8 mouse cellular contexts compared by ENCODE assay signal in genomic region chr13:3742094-3742730, GRCm38 (mm10).
DNase-seq lines count a peak whose midpoint lies in the region; ATAC-seq lines count a peak whose summit lies in the region.

No protein-coding gene starts in this region.

- WGBS in forebrain, embryonic 15.5 days: 35% methylated on average over 2 of the region's 2 CpGs
- WGBS in intestine, embryonic 15.5 days: 23% methylated on average over 2 of the region's 2 CpGs

- H3K9ac ChIP-seq in forebrain, embryonic 15.5 days (replicated peaks): no peak overlapping the region
- no peak overlapping the region for H3K9ac ChIP-seq in intestine, embryonic 15.5 days

- no peaks in the 10 kb centered on the region for H3K27me3 ChIP-seq in forebrain, embryonic 15.5 days
- H3K27me3 ChIP-seq in intestine, embryonic 15.5 days (replicated peaks): no peaks in the 10 kb centered on the region

- H3K27ac ChIP-seq in forebrain, embryonic 15.5 days (replicated peaks): peak overlapping the region; percentile 73
- H3K27ac ChIP-seq in intestine, embryonic 15.5 days: peak overlapping the region; percentile 81

- H3K4me2 ChIP-seq in forebrain, embryonic 15.5 days (replicated peaks): no peak overlapping the region
- H3K4me2 ChIP-seq in intestine, embryonic 15.5 days (replicated peaks): 0 out of 2 replicates have a peak overlapping the region, but pooled peaks have one; percentile 31

- H3K36me3 ChIP-seq in forebrain, embryonic 15.5 days: no peaks in the 10 kb centered on the region
- no peaks in the 10 kb centered on the region for H3K36me3 ChIP-seq in intestine, embryonic 15.5 days

- peaks cover 16% of the 10 kb centered on the region for H3K4me1 ChIP-seq in forebrain, embryonic 15.5 days
- H3K4me1 ChIP-seq in intestine, embryonic 15.5 days (replicated peaks): peaks cover 23% of the 10 kb centered on the region

- intact Hi-C loops in left cerebral cortex, postnatal 4 days (cut with DNase I): no loop called here
- intact Hi-C loops in left cerebral cortex, postnatal 25 days (cut with DNase I): no loop called here

- DNase-seq in left cerebral cortex, postnatal 4 days: peak; percentile 48
- DNase-seq in left cerebral cortex, adult 8-10 months (ENCODE audit: low spot score in 2 of 2): no peak
- peak; percentile 85 for DNase-seq in mesoderm, embryonic 11.5 days (ENCODE audit: low read depth, low spot score)
- no peak for DNase-seq in adrenal gland, adult 8-10 months
- DNase-seq in testis, postnatal 14 days (ENCODE audit: low spot score): no peak
- no peak for DNase-seq in left cerebral cortex, postnatal 25 days (ENCODE audit: low spot score in 2 of 2)

- ATAC-seq in forebrain, embryonic 15.5 days (replicated peaks): peak; percentile 81
- ATAC-seq in intestine, embryonic 15.5 days: peak; percentile 60

- no peak overlapping the region for H3K4me3 ChIP-seq in forebrain, embryonic 15.5 days
- no peak overlapping the region for H3K4me3 ChIP-seq in intestine, embryonic 15.5 days (replicated peaks)

- H3K9me3 ChIP-seq in forebrain, embryonic 15.5 days: no peaks in the 10 kb centered on the region
- H3K9me3 ChIP-seq in intestine, embryonic 15.5 days: no peaks in the 10 kb centered on the region

Comparison
In these comparisons a context has a peak if more than half of its experiments do, and no peak if none do; other contexts are left out.
1. DNase-seq: peak in left cerebral cortex, postnatal 4 days (single experiment) and mesoderm, embryonic 11.5 days (single experiment); none in left cerebral cortex, adult 8-10 months (0 of 2), adrenal gland, adult 8-10 months (single experiment), testis, postnatal 14 days (single experiment) and left cerebral cortex, postnatal 25 days (0 of 2).